Mouse (Mus musculus) hindbrain, embryonic 15.5 days (tissue): ENCODE measurements around the gene Sarm1. TPM values are rescaled to one million over a fixed set of nuclear protein-coding genes. Genes with fewer than 3 reads are reported as not detected.

ENCODE experiments used
- ATAC-seq: fragments of 200-750 bp; cut with Nextera tagmentation; 2 replicates; pipeline ENCODE4 v1.8.0; 2017; ENCODE audit warnings: low read depth, moderate number of reproducible peaks, moderate TSS enrichment; ENCODE audit not compliant: low FRiP score
- H3K27ac ChIP-seq: fragments of 300-500 bp; sonication (generic); replicated peaks from 2 replicates; pipeline ENCODE4 v1.5.1; 2015; ENCODE audit warnings: mild to moderate bottlenecking, inconsistent platforms
- H3K27me3 ChIP-seq: fragments of 300-500 bp; sonication (generic); 2 replicates; pipeline ENCODE4 v1.6.1; 2015; ENCODE audit warnings: control low read depth, inconsistent platforms
- H3K36me3 ChIP-seq: fragments of 300-500 bp; sonication (generic); 2 replicates; pipeline ENCODE4 v1.6.1; 2015; ENCODE audit warnings: control low read depth, inconsistent platforms
- H3K4me1 ChIP-seq: fragments of 300-500 bp; sonication (generic); replicated peaks from 2 replicates; pipeline ENCODE4 v1.6.1; 2015; ENCODE audit warnings: control low read depth, inconsistent platforms
- H3K4me2 ChIP-seq: fragments of 300-500 bp; sonication (generic); 2 replicates; pipeline ENCODE4 v1.6.1; 2015; ENCODE audit warnings: moderate library complexity, mild to moderate bottlenecking, inconsistent platforms
- H3K4me3 ChIP-seq: fragments of 300-500 bp; sonication (generic); 2 replicates; pipeline ENCODE4 v1.5.1; 2015; ENCODE audit warnings: mild to moderate bottlenecking, inconsistent platforms
- H3K9ac ChIP-seq: fragments of 300-500 bp; sonication (generic); 2 replicates; pipeline ENCODE4 v1.6.1; 2015; ENCODE audit warnings: inconsistent platforms
- H3K9me3 ChIP-seq: fragments of 300-500 bp; sonication (generic); 2 replicates; pipeline ENCODE4 v1.6.1; 2016; ENCODE audit warnings: control low read depth, inconsistent platforms
- WGBS: fragments of 180-500 bp; shearing (Covaris S2); methylation state at CpG from one replicate; pipeline ENCODE4 v1.1.7; 2015; 5-methylcytosine and 5-hydroxymethylcytosine counted together
- polyA plus RNA-seq: library from polyadenylated mRNA; unstranded; fragments of >200 nt; fragmentation: Nextera tagmentation; extraction: Ambion mirVana; gene quantifications from 2 replicates; pipeline ENCODE4 v1.2.1, GENCODE M21; 2015

The Sarm1 gene
- polyA plus RNA-seq, 1 experiment from 2014 or later, result 53.2 TPM

- no peak overlapping the region for H3K4me2 ChIP-seq
- no peaks in the 10 kb centered on the region for H3K27me3 ChIP-seq
- H3K36me3 ChIP-seq, result no peaks in the 10 kb centered on the region
- 79% methylated on average over 7 of the region's 7 CpGs for whole genome bisulfite sequencing
- H3K4me1 ChIP-seq, result no peaks in the 10 kb centered on the region
- H3K4me3 ChIP-seq, result no peak overlapping the region
- no peak overlapping the region for H3K27ac ChIP-seq
- no peak for ATAC-seq
- no peaks in the 10 kb centered on the region for H3K9me3 ChIP-seq
- no peak overlapping the region for H3K9ac ChIP-seq
Observed at GRCm38 (mm10) chr11:78454276-78454675, 43.3 kb downstream of the Sarm1 start.

- Histone ChIP-seq H3K9ac (no peak overlapping the region), H3K4me3 (no peak overlapping the region), H3K4me2 (no peak overlapping the region), H3K27ac (no peak overlapping the region), H3K4me1 (no peaks in the 10 kb centered on the region), H3K9me3 (no peaks in the 10 kb centered on the region), H3K27me3 (no peaks in the 10 kb centered on the region), H3K36me3 (no peaks in the 10 kb centered on the region)
- no peak for ATAC-seq
- WGBS, result 8% methylated on average over 4 of the region's 4 CpGs
Observed at GRCm38 (mm10) chr11:78453675-78454074, 43.9 kb downstream of the Sarm1 start.

- H3K4me2 ChIP-seq, result no peak overlapping the region
- no peaks in the 10 kb centered on the region for H3K27me3 ChIP-seq
- H3K36me3 ChIP-seq, result no peaks in the 10 kb centered on the region
- no peak overlapping the region for H3K27ac ChIP-seq
- no peak for ATAC-seq
- no peaks in the 10 kb centered on the region for H3K9me3 ChIP-seq
- no peaks in the 10 kb centered on the region for H3K4me1 ChIP-seq
- WGBS, result 56% methylated on average over 2 of the region's 2 CpGs
- H3K9ac ChIP-seq, result no peak overlapping the region
- H3K4me3 ChIP-seq, result no peak overlapping the region
Observed at GRCm38 (mm10) chr11:78450337-78450736, 47.2 kb downstream of the Sarm1 start.

- no peaks in the 10 kb centered on the region for H3K4me1 ChIP-seq
- no peak overlapping the region for H3K4me2 ChIP-seq
- WGBS, result 82% methylated on average over 1 of the region's 1 CpGs
- no peaks in the 10 kb centered on the region for H3K36me3 ChIP-seq
- ATAC-seq, result no peak
- no peaks in the 10 kb centered on the region for H3K27me3 ChIP-seq
- H3K9ac ChIP-seq, result no peak overlapping the region
- no peak overlapping the region for H3K27ac ChIP-seq
- no peak overlapping the region for H3K4me3 ChIP-seq
- no peaks in the 10 kb centered on the region for H3K9me3 ChIP-seq
Observed at GRCm38 (mm10) chr11:78448242-78448641, 49.3 kb downstream of the Sarm1 start.

GRCm38 (mm10) chr11:78447168-78447567, 50.4 kb downstream of the Sarm1 start:
- no peak overlapping the region for H3K9ac ChIP-seq
- H3K4me3 ChIP-seq, result no peak overlapping the region
- no peak overlapping the region for H3K27ac ChIP-seq
- no peaks in the 10 kb centered on the region for H3K27me3 ChIP-seq
- H3K36me3 ChIP-seq, result no peaks in the 10 kb centered on the region
- H3K4me1 ChIP-seq, result no peaks in the 10 kb centered on the region
- 82% methylated on average over 3 of the region's 3 CpGs for WGBS
- ATAC-seq, result no peak
- no peak overlapping the region for H3K4me2 ChIP-seq
- no peaks in the 10 kb centered on the region for H3K9me3 ChIP-seq

GRCm38 (mm10) chr11:78443115-78443514, 54.4 kb downstream of the Sarm1 start:
- WGBS, result 86% methylated on average over 5 of the region's 5 CpGs
- Histone ChIP-seq H3K9me3 (no peaks in the 10 kb centered on the region), H3K27me3 (no peaks in the 10 kb centered on the region), H3K4me3 (no peak overlapping the region), H3K27ac (no peak overlapping the region), H3K4me1 (no peaks in the 10 kb centered on the region), H3K4me2 (no peak overlapping the region), H3K36me3 (no peaks in the 10 kb centered on the region), H3K9ac (no peak overlapping the region)
- no peak for ATAC-seq

DNA sequence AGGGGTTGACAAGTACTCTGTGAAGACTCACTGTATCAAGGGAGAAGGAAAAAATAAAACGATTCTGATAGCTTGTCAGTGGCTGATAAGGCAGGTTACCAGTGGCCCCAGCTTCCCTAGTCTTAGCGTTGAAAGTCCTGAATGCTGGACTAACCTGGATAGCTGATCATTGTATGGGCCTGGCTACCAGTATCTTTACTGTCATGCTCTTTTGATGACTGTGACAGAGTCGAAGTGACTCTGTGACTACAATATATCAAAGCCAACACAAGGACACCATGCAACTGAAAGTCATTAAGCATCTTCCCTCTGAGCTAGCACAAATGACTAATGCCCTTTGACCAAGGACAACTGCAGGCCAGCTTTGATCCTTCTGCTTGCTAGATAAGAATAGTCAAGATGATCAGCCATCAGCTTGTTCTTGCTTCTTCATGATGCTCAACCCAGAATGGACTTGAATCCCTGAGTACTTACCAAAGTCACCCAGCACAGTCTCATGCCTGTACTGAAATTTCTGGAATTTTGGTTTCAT, 59.1 kb downstream of the Sarm1 start:
- H3K9ac ChIP-seq, result no peak overlapping the region
- no peaks in the 10 kb centered on the region for H3K27me3 ChIP-seq
- no peak overlapping the region for H3K4me3 ChIP-seq
- H3K27ac ChIP-seq, result no peak overlapping the region
- no peak for ATAC-seq
- H3K4me2 ChIP-seq, result no peak overlapping the region
- H3K9me3 ChIP-seq, result no peaks in the 10 kb centered on the region
- WGBS, result 84% methylated on average over 3 of the region's 3 CpGs
- H3K4me1 ChIP-seq, result no peaks in the 10 kb centered on the region
- no peaks in the 10 kb centered on the region for H3K36me3 ChIP-seq

DNA sequence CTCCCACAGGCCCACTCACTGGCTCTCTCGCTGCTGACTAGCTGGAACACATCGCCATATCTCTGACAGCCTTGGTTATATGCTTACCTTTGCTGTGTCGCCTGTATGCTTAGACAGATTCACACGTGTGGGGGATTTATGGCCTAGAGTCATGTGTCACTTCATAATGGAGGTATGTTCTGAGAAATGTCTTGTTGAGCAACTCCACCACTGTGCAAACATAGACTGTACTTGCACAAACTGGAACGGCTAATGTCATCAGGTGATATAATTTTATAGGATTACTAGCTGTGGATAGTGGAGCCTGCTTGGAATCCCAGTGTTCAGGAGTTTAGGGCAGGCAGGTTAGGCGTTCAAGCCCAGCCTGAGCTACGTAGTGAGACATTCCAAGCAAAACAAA, 60.4 kb downstream of the Sarm1 start:
- Histone ChIP-seq H3K4me1 (no peaks in the 10 kb centered on the region), H3K27ac (no peak overlapping the region), H3K9me3 (no peaks in the 10 kb centered on the region), H3K36me3 (no peaks in the 10 kb centered on the region), H3K27me3 (no peaks in the 10 kb centered on the region), H3K9ac (no peak overlapping the region), H3K4me2 (no peak overlapping the region), H3K4me3 (no peak overlapping the region)
- no peak for ATAC-seq
- 94% methylated on average over 7 of the region's 7 CpGs for WGBS

DNA sequence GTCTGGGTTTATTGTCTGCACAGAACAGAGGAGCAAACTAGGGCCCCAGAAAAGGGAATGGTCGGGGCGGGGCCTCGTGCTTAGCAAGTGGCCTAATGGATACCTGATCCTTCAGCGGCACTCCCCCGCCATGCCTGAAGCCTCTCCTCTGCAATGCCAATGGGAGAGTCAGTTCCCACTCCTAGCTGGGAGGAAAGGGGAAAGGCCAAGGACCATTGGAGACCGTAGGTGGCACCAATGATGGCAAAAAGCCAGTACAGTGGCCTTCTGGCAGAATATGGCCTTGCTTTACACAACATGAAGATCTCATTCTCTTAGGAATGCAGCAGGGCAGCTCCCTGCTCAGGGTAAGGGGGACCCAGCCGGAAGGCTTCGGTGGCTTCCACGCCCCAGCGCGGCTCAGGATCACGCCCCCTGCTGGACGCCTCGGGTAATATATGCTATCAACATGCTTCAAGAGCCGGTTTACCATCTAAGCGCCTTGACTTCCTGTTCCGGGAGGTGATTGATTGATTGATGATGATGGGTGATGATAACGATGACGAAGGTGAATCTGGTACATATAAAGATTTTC, 61.7 kb downstream of the Sarm1 start:
- no peak for ATAC-seq
- 7% methylated on average over 19 of the region's 19 CpGs for WGBS
- no peak overlapping the region for H3K4me3 ChIP-seq
- H3K27me3 ChIP-seq, result no peaks in the 10 kb centered on the region
- H3K4me1 ChIP-seq, result no peaks in the 10 kb centered on the region
- H3K36me3 ChIP-seq, result no peaks in the 10 kb centered on the region
- H3K9me3 ChIP-seq, result no peaks in the 10 kb centered on the region
- H3K9ac ChIP-seq, result no peak overlapping the region
- H3K27ac ChIP-seq, result no peak overlapping the region
- H3K4me2 ChIP-seq, result no peak overlapping the region

DNA sequence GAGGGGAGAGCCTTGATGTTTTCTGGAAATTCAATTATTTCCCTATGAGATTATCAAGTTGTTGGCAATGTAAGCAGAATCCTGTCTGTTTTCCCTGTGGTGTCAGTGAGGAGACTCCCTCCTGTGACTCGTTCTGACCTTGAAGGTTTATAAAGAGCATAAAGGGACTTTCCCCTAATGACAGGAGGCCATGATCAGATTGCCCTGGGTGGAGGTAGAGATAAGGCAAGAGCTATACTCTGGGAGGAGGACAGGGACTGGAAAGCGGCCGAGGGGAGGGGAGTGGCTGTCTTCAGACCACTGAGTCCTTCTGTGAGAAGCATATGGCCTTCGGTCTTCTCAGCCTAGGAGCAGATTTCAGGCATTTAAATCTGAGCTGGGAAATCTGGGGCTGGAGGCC, 63.5 kb downstream of the Sarm1 start:
- Histone ChIP-seq H3K27ac (no peak overlapping the region), H3K9ac (no peak overlapping the region), H3K4me3 (no peak overlapping the region), H3K9me3 (no peaks in the 10 kb centered on the region), H3K4me2 (no peak overlapping the region), H3K36me3 (no peaks in the 10 kb centered on the region), H3K4me1 (no peaks in the 10 kb centered on the region), H3K27me3 (no peaks in the 10 kb centered on the region)
- no peak for ATAC-seq
- WGBS, result 67% methylated on average over 4 of the region's 4 CpGs

DNA sequence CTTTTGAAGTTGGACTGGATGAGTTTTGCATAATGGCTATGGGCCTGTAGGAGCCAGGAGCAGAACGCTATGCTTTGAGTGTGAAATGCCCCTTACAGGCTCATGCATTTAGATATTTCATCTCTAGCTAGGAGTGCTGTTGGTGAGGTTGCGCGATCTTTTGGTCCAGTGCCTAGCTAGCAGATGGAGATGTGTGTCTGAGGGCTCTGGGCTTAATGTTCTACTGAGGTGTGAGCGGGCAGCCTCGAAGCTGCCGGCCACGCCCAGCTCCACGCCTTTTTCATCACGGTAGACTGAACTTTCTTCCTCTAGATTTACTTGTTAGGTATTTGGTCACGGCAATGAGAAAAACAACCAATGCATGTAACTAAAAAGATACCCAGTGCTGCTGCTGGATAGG, 66.4 kb downstream of the Sarm1 start:
- Histone ChIP-seq H3K4me1 (no peaks in the 10 kb centered on the region), H3K36me3 (no peaks in the 10 kb centered on the region), H3K27ac (no peak overlapping the region), H3K9ac (no peak overlapping the region), H3K9me3 (no peaks in the 10 kb centered on the region), H3K27me3 (no peaks in the 10 kb centered on the region), H3K4me3 (no peak overlapping the region), H3K4me2 (no peak overlapping the region)
- 90% methylated on average over 10 of the region's 10 CpGs for WGBS
- ATAC-seq, result no peak

DNA sequence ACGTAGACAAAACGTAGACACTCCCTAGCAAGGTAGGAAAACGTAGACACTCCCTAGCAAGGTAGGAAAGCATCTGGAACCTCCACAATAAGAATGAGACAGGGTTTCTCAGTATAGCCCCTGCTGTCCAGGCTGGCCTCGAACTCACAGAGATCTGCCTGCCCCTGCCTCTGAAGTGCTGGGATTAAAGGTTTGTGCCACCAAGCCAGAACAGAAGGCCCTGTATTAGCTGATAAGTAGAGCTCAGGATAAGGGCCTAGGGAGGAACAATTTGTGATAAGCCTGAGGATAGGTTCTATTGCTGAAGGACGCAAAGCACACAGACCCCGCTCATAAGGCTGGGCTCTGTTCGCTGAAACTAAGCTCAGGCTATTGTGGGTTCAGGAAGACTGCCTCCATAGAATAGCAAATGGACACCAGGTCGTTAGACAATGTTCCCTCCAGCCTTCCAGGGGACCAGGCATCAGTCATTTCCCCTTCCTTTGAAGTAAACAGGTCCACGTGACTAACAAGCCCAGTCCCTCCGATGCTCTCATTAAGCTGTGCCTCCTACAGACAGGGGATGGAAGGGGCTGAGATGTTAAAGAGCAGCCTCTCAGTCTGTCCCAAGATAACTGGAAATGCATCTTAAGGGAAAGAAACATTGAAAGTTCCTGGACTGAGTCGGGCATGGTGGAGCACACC, 67.2 kb downstream of the Sarm1 start:
- Histone ChIP-seq H3K9me3 (no peaks in the 10 kb centered on the region), H3K36me3 (no peaks in the 10 kb centered on the region), H3K4me3 (no peak overlapping the region), H3K4me2 (no peak overlapping the region), H3K4me1 (no peaks in the 10 kb centered on the region), H3K9ac (no peak overlapping the region), H3K27ac (no peak overlapping the region), H3K27me3 (no peaks in the 10 kb centered on the region)
- WGBS, result 51% methylated on average over 11 of the region's 11 CpGs
- ATAC-seq, result no peak

DNA sequence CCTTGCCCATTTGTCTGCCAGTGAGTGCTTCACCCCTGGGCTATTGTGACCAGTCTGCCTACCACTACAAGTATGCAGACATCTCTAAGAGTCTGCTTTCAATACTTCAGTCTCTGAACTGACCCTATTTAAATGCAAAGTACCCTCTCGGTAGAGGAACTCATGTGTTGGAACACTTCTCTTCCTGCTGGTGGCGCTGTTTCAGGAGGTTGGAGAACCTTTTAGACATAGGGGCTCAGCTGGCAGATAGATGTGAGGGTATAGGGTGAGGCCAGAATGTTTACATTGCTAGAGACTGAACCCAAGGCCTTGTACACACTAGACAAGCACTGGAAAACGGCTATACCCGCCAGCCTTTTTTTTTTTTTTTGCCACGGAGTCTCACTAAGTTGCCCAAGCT, 69.2 kb downstream of the Sarm1 start:
- 74% methylated on average over 5 of the region's 5 CpGs for WGBS

More for the DNA sequence above, 69.2 kb downstream of the Sarm1 start:
- Histone ChIP-seq H3K4me2 (no peak overlapping the region), H3K9ac (no peak overlapping the region), H3K27ac (no peak overlapping the region), H3K4me1 (no peaks in the 10 kb centered on the region), H3K27me3 (no peaks in the 10 kb centered on the region), H3K36me3 (no peaks in the 10 kb centered on the region), H3K9me3 (no peaks in the 10 kb centered on the region), H3K4me3 (no peak overlapping the region)
- no peak for ATAC-seq
